Mouse (Mus musculus): Measurements from ENCODE around the gene Gm21767. TPM values are rescaled to one million over a fixed set of nuclear protein-coding genes. Genes with fewer than 3 reads are reported as not detected.

Gm21767 gene
- polyA plus RNA-seq (2015; fragmentation: Nextera tagmentation; extraction: Ambion mirVana): not detected in 2 replicates

GRCm38 (mm10) chrY:13941438-13941837 lies at the start of gene Gm21767:
Gene Gm21767, plus strand, starts transcription at chrY:13941738.

All from adrenal gland, postnatal 0 days (tissue).